Mouse (Mus musculus) granulocyte monocyte progenitor cell, adult 5-6 weeks (primary cell): ENCODE data around the gene Sgpl1. TPM values are rescaled to one million over a fixed set of nuclear protein-coding genes. Genes with fewer than 3 reads are reported as not detected.

ENCODE experiments used
- total RNA-seq, 2 experiments: library from RNA; stranded (forward) in 1 of 2; stranded (reverse) in 1 of 2; fragments of 200-712, 200-1000 nt in 1 of 2; fragments of >200 nt in 1 of 2; fragmentation: Nextera tagmentation in 1 of 2; gene quantifications; 2 replicates each; pipeline ENCODE4 v1.2.3; 2014 to 2017

Sgpl1 gene
- total RNA-seq, 2 experiments from 2014 or later = 44.5 to 48.2 TPM

Other genes starting within 250 kb of the Sgpl1 start
- gene Pcbd1, start 58.4 kb downstream of the Sgpl1 start, total RNA-seq (2014; fragmentation: Nextera tagmentation) = 7.9 and 18.7 TPM in 2 replicates
- 6.1 and 7.7 TPM in 2 replicates for gene Pcbd1, start 58.4 kb downstream of the Sgpl1 start, total RNA-seq (2017)
- not detected in 2 replicates for gene Tbata, start 24.3 kb upstream of the Sgpl1 start, total RNA-seq (2014; fragmentation: Nextera tagmentation)
- not detected in 2 replicates for gene Tbata, start 24.3 kb upstream of the Sgpl1 start, total RNA-seq (2017)
- 0.17 TPM in 1 of 2 replicates, not detected in the other for gene Adamts14, start 125.7 kb upstream of the Sgpl1 start, total RNA-seq (2014; fragmentation: Nextera tagmentation)
- gene Adamts14, start 125.7 kb upstream of the Sgpl1 start, total RNA-seq (2017) = not detected in 2 replicates
- gene Prf1, start 150.1 kb upstream of the Sgpl1 start, total RNA-seq (2014; fragmentation: Nextera tagmentation) = not detected in 2 replicates
- not detected in 2 replicates for gene Prf1, start 150.1 kb upstream of the Sgpl1 start, total RNA-seq (2017)
- not detected in 2 replicates for gene Pald1, start 235.8 kb upstream of the Sgpl1 start, total RNA-seq (2014; fragmentation: Nextera tagmentation)
- not detected in 2 replicates for gene Pald1, start 235.8 kb upstream of the Sgpl1 start, total RNA-seq (2017)